Mouse (Mus musculus) kidney, embryonic 14.5 days (tissue): ENCODE measurements around the gene Tacc2. TPM values are rescaled to one million over a fixed set of nuclear protein-coding genes. Genes with fewer than 3 reads are reported as not detected.

Experiments
- ATAC-seq: fragments of 200-750 bp; cut with Nextera tagmentation; 2 replicates; pipeline ENCODE4 v1.8.0; 2017; ENCODE audit warnings: moderate number of reproducible peaks, mild to moderate bottlenecking, moderate TSS enrichment, moderate library complexity; ENCODE audit not compliant: low FRiP score, low TSS enrichment
- H3K27ac ChIP-seq: fragments of 300-500 bp; sonication (generic); 2 replicates; pipeline ENCODE4 v1.5.1; 2014; ENCODE audit warnings: low read depth, mild to moderate bottlenecking, low read length, moderate library complexity, mixed read lengths
- H3K27me3 ChIP-seq: fragments of 300-500 bp; sonication (generic); 2 replicates; pipeline ENCODE4 v1.6.1; 2014; ENCODE audit warnings: mild to moderate bottlenecking, low read length; ENCODE audit not compliant: control insufficient read depth, insufficient read depth
- H3K36me3 ChIP-seq: fragments of 300-500 bp; sonication (generic); 2 replicates; pipeline ENCODE4 v1.6.1; 2014; ENCODE audit warnings: low read length, mixed read lengths; ENCODE audit not compliant: control insufficient read depth, insufficient read depth
- H3K4me1 ChIP-seq: fragments of 300-500 bp; sonication (generic); 2 replicates; pipeline ENCODE4 v1.6.1; 2014; ENCODE audit warnings: low read length, mixed read lengths; ENCODE audit not compliant: control insufficient read depth, insufficient read depth
- H3K4me2 ChIP-seq: fragments of 300-500 bp; sonication (generic); replicated peaks from 2 replicates; pipeline ENCODE4 v1.6.1; 2014; ENCODE audit warnings: low read depth, mild to moderate bottlenecking, low read length
- H3K4me3 ChIP-seq: fragments of 300-500 bp; sonication (generic); 2 replicates; pipeline ENCODE4 v1.5.1; 2014; ENCODE audit warnings: mild to moderate bottlenecking, low read length
- H3K9ac ChIP-seq: fragments of 300-500 bp; sonication (generic); 2 replicates; pipeline ENCODE4 v1.6.1; 2014; ENCODE audit warnings: low read depth, mild to moderate bottlenecking, low read length, moderate library complexity
- H3K9me3 ChIP-seq: fragments of 300-500 bp; sonication (generic); 2 replicates; pipeline ENCODE4 v1.6.1; 2016; ENCODE audit warnings: low read length; ENCODE audit not compliant: control insufficient read depth
- WGBS: fragments of 180-500 bp; shearing (Covaris S2); extraction: QIAGEN DNeasy Blood & Tissue Kit; methylation state at CpG from one replicate; pipeline ENCODE4 v1.1.7; 2014; 5-methylcytosine and 5-hydroxymethylcytosine counted together
- polyA plus RNA-seq: library from polyadenylated mRNA; unstranded; fragments of >200 nt; fragmentation: Nextera tagmentation; extraction: Ambion mirVana; gene quantifications from 2 replicates; pipeline ENCODE4 v1.2.1, GENCODE M21; 2014

The Tacc2 gene
- polyA plus RNA-seq, 1 experiment from 2014 or later: 41.5 TPM

- no peak overlapping the region for H3K4me2 ChIP-seq
- no peak overlapping the region for H3K27ac ChIP-seq
- WGBS: 67% methylated on average over 1 of the region's 1 CpGs
- H3K9ac ChIP-seq: no peak overlapping the region
- ATAC-seq: no peak
- H3K36me3 ChIP-seq: peaks cover 8% of the 10 kb centered on the region; the same call in 1 of the 2 replicates
- H3K4me3 ChIP-seq: no peak overlapping the region
- H3K27me3 ChIP-seq: no peaks in the 10 kb centered on the region
- H3K4me1 ChIP-seq: no peaks in the 10 kb centered on the region
- no peaks in the 10 kb centered on the region for H3K9me3 ChIP-seq
Measured at GRCm38 (mm10) chr7:130701336-130701735, 124.1 kb downstream of the Tacc2 start.

GRCm38 (mm10) chr7:130705230-130705629 is 128.0 kb downstream of the Tacc2 start:
- Histone ChIP-seq H3K27me3 (no peaks in the 10 kb centered on the region), H3K36me3 (peaks cover 8% of the 10 kb centered on the region; the same call in 1 of the 2 replicates), H3K27ac (no peak overlapping the region), H3K9ac (no peak overlapping the region), H3K4me3 (no peak overlapping the region), H3K4me1 (peaks cover 21% of the 10 kb centered on the region), H3K4me2 (no peak overlapping the region), H3K9me3 (no peaks in the 10 kb centered on the region)
- WGBS: 88% methylated on average over 2 of the region's 2 CpGs
- ATAC-seq: no peak

- Histone ChIP-seq H3K36me3 (no peaks in the 10 kb centered on the region), H3K4me1 (peaks cover 21% of the 10 kb centered on the region), H3K4me2 (no peak overlapping the region), H3K9ac (no peak overlapping the region), H3K4me3 (no peak overlapping the region), H3K27me3 (no peaks in the 10 kb centered on the region), H3K9me3 (no peaks in the 10 kb centered on the region), H3K27ac (peak overlapping the region; percentile 14; the same call in 1 of the 2 replicates)
- peak; percentile 28; the same call in 1 of the 2 replicates for ATAC-seq
- 16% methylated on average over 9 of the region's 9 CpGs for WGBS
Measured at GRCm38 (mm10) chr7:130708940-130709339, 131.7 kb downstream of the Tacc2 start.

DNA sequence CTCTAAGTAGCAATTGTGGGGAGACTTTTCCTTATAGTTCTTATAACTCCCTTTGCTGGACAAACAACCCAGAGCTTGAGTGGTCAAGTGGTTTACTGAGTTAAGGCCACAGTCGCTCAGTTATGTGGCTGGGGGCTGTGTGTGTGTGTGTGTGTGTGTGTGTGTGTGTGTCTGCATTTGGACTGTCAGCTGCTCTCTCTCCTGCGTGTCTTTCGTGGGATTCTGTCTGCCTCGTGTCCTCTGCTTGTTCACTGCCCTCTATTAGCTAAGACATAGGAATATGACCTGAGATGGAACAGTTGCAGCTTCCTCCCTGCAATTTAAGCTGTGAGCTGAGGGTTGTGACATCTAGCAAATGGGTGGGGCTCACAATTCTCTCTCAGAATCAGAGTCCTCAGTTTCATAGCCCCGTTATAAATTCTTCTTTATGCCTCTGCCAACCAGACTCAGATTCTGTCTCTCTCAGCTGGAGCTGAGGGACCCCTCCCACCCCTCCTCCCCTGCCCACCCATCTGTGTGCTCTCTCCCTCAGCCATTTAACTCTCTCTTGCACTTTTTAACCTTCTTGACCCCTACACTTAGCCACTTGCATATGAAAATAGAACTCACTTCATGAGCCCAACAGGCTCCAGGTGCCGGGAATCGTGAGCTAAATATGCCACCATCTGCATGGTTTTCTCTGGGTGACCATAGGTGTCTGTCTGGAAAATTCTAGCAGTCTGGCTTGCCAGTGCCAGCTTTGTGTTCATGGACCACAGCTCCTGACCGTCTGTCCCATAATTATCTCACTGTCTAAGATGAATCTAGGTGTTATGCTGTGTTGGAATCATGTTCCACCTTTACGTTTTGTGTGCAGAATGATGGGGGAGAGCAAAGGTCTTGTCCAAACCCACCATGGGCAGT is 132.4 kb downstream of the Tacc2 start:
- peak; percentile 14; the same call in 1 of the 2 replicates for ATAC-seq
- H3K4me3 ChIP-seq: no peak overlapping the region
- H3K27ac ChIP-seq: 0 out of 2 replicates have a peak overlapping the region, but pooled peaks have one; percentile 14
- no peaks in the 10 kb centered on the region for H3K36me3 ChIP-seq
- H3K4me1 ChIP-seq: peaks cover 21% of the 10 kb centered on the region
- no peak overlapping the region for H3K9ac ChIP-seq
- H3K4me2 ChIP-seq: no peak overlapping the region
- 40% methylated on average over 9 of the region's 9 CpGs for WGBS
- no peaks in the 10 kb centered on the region for H3K9me3 ChIP-seq
- no peaks in the 10 kb centered on the region for H3K27me3 ChIP-seq

DNA sequence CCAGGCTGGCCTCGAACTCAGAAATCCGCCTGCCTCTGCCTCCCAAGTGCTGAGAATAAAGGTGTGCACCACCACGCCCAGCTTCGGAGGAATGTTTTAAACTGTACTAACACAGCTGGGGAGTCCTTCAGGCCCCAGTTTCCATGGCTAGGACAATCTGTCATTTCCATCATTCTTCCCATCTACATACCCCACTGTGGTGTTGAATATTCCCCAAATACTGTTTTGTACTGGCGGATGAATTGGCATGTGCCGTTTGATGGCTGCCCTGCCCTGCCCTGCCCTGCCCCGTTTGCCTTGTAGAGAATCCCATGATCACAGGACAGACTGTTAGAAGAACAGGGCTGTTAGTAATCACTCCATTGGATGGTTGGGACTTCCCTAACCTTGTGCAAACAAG is 134.6 kb downstream of the Tacc2 start:
- Histone ChIP-seq H3K27ac (no peak overlapping the region), H3K4me3 (no peak overlapping the region), H3K4me1 (peaks cover 21% of the 10 kb centered on the region), H3K36me3 (peaks cover 2% of the 10 kb centered on the region; the same call in 1 of the 2 replicates), H3K9me3 (no peaks in the 10 kb centered on the region), H3K4me2 (no peak overlapping the region), H3K27me3 (no peaks in the 10 kb centered on the region), H3K9ac (no peak overlapping the region)
- WGBS: 87% methylated on average over 7 of the region's 7 CpGs
- no peak for ATAC-seq

- H3K9me3 ChIP-seq: no peaks in the 10 kb centered on the region
- WGBS: 73% methylated on average over 6 of the region's 6 CpGs
- no peak overlapping the region for H3K27ac ChIP-seq
- H3K27me3 ChIP-seq: no peaks in the 10 kb centered on the region
- H3K9ac ChIP-seq: no peak overlapping the region
- peaks cover 6% of the 10 kb centered on the region; the same call in 1 of the 2 replicates for H3K36me3 ChIP-seq
- ATAC-seq: no peak
- H3K4me2 ChIP-seq: no peak overlapping the region
- H3K4me1 ChIP-seq: peaks cover 15% of the 10 kb centered on the region
- H3K4me3 ChIP-seq: no peak overlapping the region
Measured at GRCm38 (mm10) chr7:130713319-130713718, 136.1 kb downstream of the Tacc2 start.

DNA sequence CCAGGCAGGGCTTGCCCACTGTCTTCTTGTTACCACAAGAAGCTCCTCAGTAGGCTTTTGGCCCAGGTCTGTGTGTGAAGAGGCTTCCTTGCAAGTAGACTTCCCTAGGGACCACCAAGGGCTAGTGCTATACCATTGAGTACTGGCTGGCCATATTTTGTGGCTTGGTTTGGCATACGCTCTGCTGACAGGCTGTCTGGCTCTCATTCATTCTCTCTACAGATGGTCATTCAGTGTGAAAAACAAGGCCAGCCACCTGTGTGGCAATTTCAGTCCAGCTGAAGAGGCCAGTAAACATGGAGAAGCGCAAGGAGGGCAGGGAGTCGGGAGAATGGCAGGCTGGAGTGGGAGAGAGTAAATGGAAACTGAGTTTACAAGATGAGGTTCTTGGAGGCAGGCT is 138.2 kb downstream of the Tacc2 start:
- Histone ChIP-seq H3K27me3 (no peaks in the 10 kb centered on the region), H3K36me3 (peaks cover 10% of the 10 kb centered on the region; the same call in 1 of the 2 replicates), H3K4me3 (no peak overlapping the region), H3K4me2 (no peak overlapping the region), H3K27ac (no peak overlapping the region), H3K9ac (no peak overlapping the region), H3K9me3 (no peaks in the 10 kb centered on the region), H3K4me1 (peaks cover 18% of the 10 kb centered on the region)
- WGBS: 97% methylated on average over 3 of the region's 3 CpGs
- no peak for ATAC-seq

- 80% methylated on average over 4 of the region's 4 CpGs for WGBS
- Histone ChIP-seq H3K9ac (no peak overlapping the region), H3K9me3 (no peaks in the 10 kb centered on the region), H3K4me3 (no peak overlapping the region), H3K27me3 (no peaks in the 10 kb centered on the region), H3K36me3 (peaks cover 10% of the 10 kb centered on the region; the same call in 1 of the 2 replicates), H3K4me2 (no peak overlapping the region), H3K4me1 (peaks cover 26% of the 10 kb centered on the region), H3K27ac (no peak overlapping the region)
- ATAC-seq: no peak
Measured at GRCm38 (mm10) chr7:130716341-130716740, 139.1 kb downstream of the Tacc2 start.

DNA sequence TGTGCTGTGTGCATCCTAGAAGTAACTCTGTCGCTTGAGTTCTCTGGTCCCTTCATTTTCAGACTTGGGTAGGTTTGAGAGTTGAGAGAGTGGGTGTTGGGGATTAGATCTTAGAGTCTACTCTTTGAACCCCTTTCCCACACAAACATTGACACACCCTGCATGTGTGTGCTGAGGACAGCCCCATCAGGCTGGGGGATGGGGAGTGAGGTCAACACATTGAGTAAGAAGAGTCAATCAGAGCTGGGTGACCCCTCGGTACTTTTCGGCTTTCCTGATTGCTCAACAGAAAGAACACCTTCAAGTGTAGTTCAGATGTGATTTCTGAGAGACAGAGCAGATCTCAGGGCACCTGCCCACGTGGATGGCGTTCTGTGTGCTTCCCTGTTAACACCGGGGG is 139.8 kb downstream of the Tacc2 start:
- ATAC-seq: no peak
- Histone ChIP-seq H3K27ac (no peak overlapping the region), H3K9ac (no peak overlapping the region), H3K27me3 (no peaks in the 10 kb centered on the region), H3K4me1 (peaks cover 32% of the 10 kb centered on the region), H3K9me3 (no peaks in the 10 kb centered on the region), H3K4me3 (no peak overlapping the region), H3K36me3 (peaks cover 10% of the 10 kb centered on the region; the same call in 1 of the 2 replicates), H3K4me2 (no peak overlapping the region)
- WGBS: 98% methylated on average over 6 of the region's 6 CpGs
